Mouse (Mus musculus): ENCODE data around the gene Samd1. TPM values are rescaled to one million over a fixed set of nuclear protein-coding genes. Genes with fewer than 3 reads are reported as not detected.
A peak's percentile ranks its signal among the peaks of the same experiment; 100 is the strongest.
"Not testable (repeated sequence)": the region's sequence is repeated elsewhere in the genome, so short reads cannot be mapped to it uniquely, and the experiment has no call there.

Gene Samd1
- polyA plus RNA-seq, 1 experiment from 2014 or later: 15.4 TPM

- no peak for ATAC-seq (replicated peaks; ENCODE audit: low FRiP score, low TSS enrichment, low read depth)
- Histone ChIP-seq H3K9me3 (ENCODE audit: control insufficient read depth, low read length) (no peaks in the 10 kb centered on the region), H3K36me3 (ENCODE audit: control insufficient read depth, insufficient read depth, low read length) (peaks cover 26% of the 10 kb centered on the region), H3K9ac (ENCODE audit: low read length) (peak overlapping the region; percentile 43), H3K27me3 (replicated peaks; ENCODE audit: control insufficient read depth, insufficient read depth, low read length) (no peaks in the 10 kb centered on the region), H3K4me1 (replicated peaks; ENCODE audit: control insufficient read depth, insufficient read depth, low read length) (peaks cover 18% of the 10 kb centered on the region), H3K27ac (ENCODE audit: low read depth) (no peak overlapping the region), H3K4me3 (ENCODE audit: low read depth, low read length) (peak overlapping the region; percentile 42; the same call in 1 of the 2 replicates), H3K4me2 (ENCODE audit: low read length) (peak overlapping the region; percentile 70)
- DNase-seq (ENCODE audit: low spot score): no peak
- WGBS: 80% methylated on average over 6 of the region's 6 CpGs
Observed at GRCm38 (mm10) chr8:84003612-84004246, 6.3 kb downstream of the Samd1 start.

- Histone ChIP-seq H3K9me3 (ENCODE audit: control insufficient read depth, low read length) (no peaks in the 10 kb centered on the region), H3K4me2 (ENCODE audit: low read length) (peak overlapping the region; percentile 70), H3K4me3 (ENCODE audit: low read depth, low read length) (peak overlapping the region; percentile 42), H3K27me3 (replicated peaks; ENCODE audit: control insufficient read depth, insufficient read depth, low read length) (no peaks in the 10 kb centered on the region), H3K27ac (ENCODE audit: low read depth) (peak overlapping the region; percentile 85), H3K36me3 (ENCODE audit: control insufficient read depth, insufficient read depth, low read length) (peaks cover 20% of the 10 kb centered on the region), H3K9ac (ENCODE audit: low read length) (peak overlapping the region; percentile 43), H3K4me1 (replicated peaks; ENCODE audit: control insufficient read depth, insufficient read depth, low read length) (peaks cover 9% of the 10 kb centered on the region)
- peak; percentile 77 for ATAC-seq (replicated peaks; ENCODE audit: low FRiP score, low TSS enrichment, low read depth)
- 2% methylated on average over 30 of the region's 30 CpGs for WGBS
- DNase-seq (ENCODE audit: low spot score): peak; percentile 94
Observed at GRCm38 (mm10) chr8:84004533-84005201, 7.2 kb downstream of the Samd1 start.

- not testable (repeated sequence) for H3K27me3 ChIP-seq (replicated peaks; ENCODE audit: control insufficient read depth, insufficient read depth, low read length); H3K9me3 ChIP-seq (ENCODE audit: control insufficient read depth, low read length); H3K27ac ChIP-seq (ENCODE audit: low read depth); H3K9ac ChIP-seq (ENCODE audit: low read length); DNase-seq (ENCODE audit: low spot score); ATAC-seq (replicated peaks; ENCODE audit: low FRiP score, low TSS enrichment, low read depth); H3K4me3 ChIP-seq (ENCODE audit: low read depth, low read length); H3K4me2 ChIP-seq (ENCODE audit: low read length)
- 90% methylated on average over 7 of the region's 7 CpGs for WGBS
- Histone ChIP-seq H3K36me3 (ENCODE audit: control insufficient read depth, insufficient read depth, low read length) (peaks cover 12% of the 10 kb centered on the region), H3K4me1 (replicated peaks; ENCODE audit: control insufficient read depth, insufficient read depth, low read length) (peaks cover 12% of the 10 kb centered on the region)
Observed at GRCm38 (mm10) chr8:84005502-84005901, 8.0 kb downstream of the Samd1 start.

- no peak overlapping the region for H3K9ac ChIP-seq (ENCODE audit: low read length)
- peaks cover 33% of the 10 kb centered on the region for H3K27me3 ChIP-seq (replicated peaks; ENCODE audit: control insufficient read depth, insufficient read depth, low read length)
- no peak overlapping the region for H3K4me2 ChIP-seq (ENCODE audit: low read length)
- DNase-seq (ENCODE audit: low spot score): no peak
- 27% methylated on average over 7 of the region's 7 CpGs for WGBS
- H3K36me3 ChIP-seq (ENCODE audit: control insufficient read depth, insufficient read depth, low read length): no peaks in the 10 kb centered on the region
- H3K4me3 ChIP-seq (ENCODE audit: low read depth, low read length): no peak overlapping the region
- H3K27ac ChIP-seq (ENCODE audit: low read depth): no peak overlapping the region
- no peak for ATAC-seq (replicated peaks; ENCODE audit: low FRiP score, low TSS enrichment, low read depth)
- peaks cover 30% of the 10 kb centered on the region for H3K4me1 ChIP-seq (replicated peaks; ENCODE audit: control insufficient read depth, insufficient read depth, low read length)
- H3K9me3 ChIP-seq (ENCODE audit: control insufficient read depth, low read length): no peaks in the 10 kb centered on the region
Observed at GRCm38 (mm10) chr8:84008362-84008761, 10.9 kb downstream of the Samd1 start.

GRCm38 (mm10) chr8:84009876-84010275, 12.4 kb downstream of the Samd1 start:
- DNase-seq (ENCODE audit: low spot score) (peak; percentile 96), ATAC-seq (replicated peaks; ENCODE audit: low FRiP score, low TSS enrichment, low read depth) (no peak)
- H3K27ac ChIP-seq (ENCODE audit: low read depth): no peak overlapping the region
- no peaks in the 10 kb centered on the region for H3K36me3 ChIP-seq (ENCODE audit: control insufficient read depth, insufficient read depth, low read length)
- no peaks in the 10 kb centered on the region for H3K9me3 ChIP-seq (ENCODE audit: control insufficient read depth, low read length)
- peaks cover 26% of the 10 kb centered on the region for H3K4me1 ChIP-seq (replicated peaks; ENCODE audit: control insufficient read depth, insufficient read depth, low read length)
- H3K4me2 ChIP-seq (ENCODE audit: low read length): no peak overlapping the region
- H3K4me3 ChIP-seq (ENCODE audit: low read depth, low read length): no peak overlapping the region
- H3K27me3 ChIP-seq (replicated peaks; ENCODE audit: control insufficient read depth, insufficient read depth, low read length): peaks cover 36% of the 10 kb centered on the region
- 1% methylated on average over 11 of the region's 11 CpGs for WGBS
- H3K9ac ChIP-seq (ENCODE audit: low read length): no peak overlapping the region

- peak overlapping the region; percentile 74 for H3K4me2 ChIP-seq (ENCODE audit: low read length)
- H3K4me3 ChIP-seq (ENCODE audit: low read depth, low read length): peak overlapping the region; percentile 36
- no peaks in the 10 kb centered on the region for H3K36me3 ChIP-seq (ENCODE audit: control insufficient read depth, insufficient read depth, low read length)
- no peak overlapping the region for H3K27ac ChIP-seq (ENCODE audit: low read depth)
- H3K27me3 ChIP-seq (replicated peaks; ENCODE audit: control insufficient read depth, insufficient read depth, low read length): peaks cover 36% of the 10 kb centered on the region
- H3K9me3 ChIP-seq (ENCODE audit: control insufficient read depth, low read length): no peaks in the 10 kb centered on the region; the same call in 1 of the 2 replicates
- peaks cover 22% of the 10 kb centered on the region for H3K4me1 ChIP-seq (replicated peaks; ENCODE audit: control insufficient read depth, insufficient read depth, low read length)
- H3K9ac ChIP-seq (ENCODE audit: low read length): peak overlapping the region; percentile 32; the same call in 1 of the 2 replicates
- WGBS: 1% methylated on average over 82 of the region's 83 CpGs
- DNase-seq (ENCODE audit: low spot score) (peak; percentile 88), ATAC-seq (replicated peaks; ENCODE audit: low FRiP score, low TSS enrichment, low read depth) (peak; percentile 20; the same call in 1 of the 2 replicates)
Observed at GRCm38 (mm10) chr8:84010625-84011611, 13.4 kb downstream of the Samd1 start.

- H3K27me3 ChIP-seq (replicated peaks; ENCODE audit: control insufficient read depth, insufficient read depth, low read length): peaks cover 36% of the 10 kb centered on the region
- peak within 1 kb of the TSS; percentile 32; the same call in 1 of the 2 replicates for H3K9ac ChIP-seq (ENCODE audit: low read length)
- 1% methylated on average over 44 of the region's 45 CpGs for WGBS
- H3K4me1 ChIP-seq (replicated peaks; ENCODE audit: control insufficient read depth, insufficient read depth, low read length): peaks cover 22% of the 10 kb centered on the region
- peak within 1 kb of the TSS; percentile 74 for H3K4me2 ChIP-seq (ENCODE audit: low read length)
- H3K4me3 ChIP-seq (ENCODE audit: low read depth, low read length): peak within 1 kb of the TSS; percentile 36
- ATAC-seq (replicated peaks; ENCODE audit: low FRiP score, low TSS enrichment, low read depth) (peak; percentile 16; the same call in 1 of the 2 replicates), DNase-seq (ENCODE audit: low spot score) (peak; percentile 72)
- H3K9me3 ChIP-seq (ENCODE audit: control insufficient read depth, low read length): no peaks in the 10 kb centered on the region; the same call in 1 of the 2 replicates
- H3K36me3 ChIP-seq (ENCODE audit: control insufficient read depth, insufficient read depth, low read length): no peaks in the 10 kb centered on the region
- no peak within 1 kb of the TSS for H3K27ac ChIP-seq (ENCODE audit: low read depth)
Observed at GRCm38 (mm10) chr8:84011705-84012498, 14.4 kb downstream of the Samd1 start, which contains the start of gene 2210011C24Rik. 2210011C24Rik (minus strand) TSS chr8:84012171.

All from intestine, embryonic 14.5 days (tissue).